In genomic region chr11:84794496-84795113, GRCm38 (mm10) we compare ENCODE assay signal across 8 mouse cellular contexts. TPM values are rescaled to one million over a fixed set of nuclear protein-coding genes. Genes with fewer than 3 reads are reported as not detected.
A peak's percentile ranks its signal among the peaks of the same experiment; 100 is the strongest.
DNase-seq lines count a peak whose midpoint lies in the region; ATAC-seq and TF ChIP-seq lines count a peak whose summit lies in the region.

No protein-coding gene starts in this region.

- H3K36me3 ChIP-seq in hindbrain, embryonic 10.5 days, result no peaks in the 10 kb centered on the region
- no peaks in the 10 kb centered on the region for H3K36me3 ChIP-seq in lung, postnatal 0 days (ENCODE audit: insufficient read depth, low read length)

- 14% methylated on average over 17 of the region's 17 CpGs for WGBS in hindbrain, embryonic 10.5 days
- 9% methylated on average over 17 of the region's 17 CpGs for WGBS in lung, postnatal 0 days

- no peak overlapping the region for H3K9ac ChIP-seq in lung, postnatal 0 days (replicated peaks; ENCODE audit: low read depth)

- peaks cover 33% of the 10 kb centered on the region for H3K4me1 ChIP-seq in hindbrain, embryonic 10.5 days (replicated peaks)
- no peaks in the 10 kb centered on the region for H3K4me1 ChIP-seq in lung, postnatal 0 days (ENCODE audit: insufficient read depth, low read depth, low read length)

- DNase-seq in MEL-GATA-1-ER (ENCODE audit: extremely low read depth, low read depth), result peak; percentile 44
- DNase-seq in cerebellum, adult 8-10 months, result peak; percentile 82
- peak; percentile 73 for DNase-seq in forelimb bud, embryonic 11.5 days (ENCODE audit: low read depth, low spot score)
- peak; percentile 87 for DNase-seq in hindbrain, embryonic 10.5 days (ENCODE audit: low spot score)
- peak; percentile 57 for DNase-seq in layer of hippocampus, adult 9-10 months (ENCODE audit: low spot score)
- DNase-seq in lung, postnatal 0 days (ENCODE audit: low spot score), result peak; percentile 64
- DNase-seq in retina, postnatal 1 day, result peak; percentile 87
- DNase-seq in urinary bladder, postnatal 14 days (ENCODE audit: low spot score), result peak; percentile 51

- peak overlapping the region; percentile 51; the same call in 1 of the 2 replicates for H3K27ac ChIP-seq in hindbrain, embryonic 10.5 days
- no peak overlapping the region for H3K27ac ChIP-seq in lung, postnatal 0 days (ENCODE audit: low read length)

- H3K27me3 ChIP-seq in hindbrain, embryonic 10.5 days (ENCODE audit: insufficient read depth, poor library complexity, severe bottlenecking), result peaks cover 38% of the 10 kb centered on the region
- H3K27me3 ChIP-seq in lung, postnatal 0 days (replicated peaks; ENCODE audit: insufficient read depth, low read length), result no peaks in the 10 kb centered on the region; the same call in 1 of the 2 replicates

- TF ChIP-seq EP300 in lung, postnatal 0 days (IDR thresholded peaks at IDR 0.05), result no peak

- 0 out of 2 replicates have a peak, but pooled peaks cover 5% of the 10 kb centered on the region for H3K9me3 ChIP-seq in hindbrain, embryonic 10.5 days
- no peaks in the 10 kb centered on the region for H3K9me3 ChIP-seq in lung, postnatal 0 days (ENCODE audit: low read length)

- H3K4me3 ChIP-seq in hindbrain, embryonic 10.5 days, result 0 out of 2 replicates have a peak overlapping the region, but pooled peaks have one; percentile 3
- no peak overlapping the region for H3K4me3 ChIP-seq in lung, postnatal 0 days (ENCODE audit: low read depth, low read length)

- ATAC-seq in lung, postnatal 0 days, result peak; percentile 50

- H3K4me2 ChIP-seq in lung, postnatal 0 days (replicated peaks; ENCODE audit: low read depth, low read length), result no peak overlapping the region

- TF ChIP-seq CTCF in lung, postnatal 0 days (IDR thresholded peaks at IDR 0.05), result peak; percentile 97

RNA-seq across cellular contexts. Expression of gene Mrm1, which starts 24.7 kb away (rescaled TPM):
- 12.2 and 13.9 TPM in 2 replicates for polyA plus RNA-seq in hindbrain, embryonic 10.5 days (2016; fragmentation: Nextera tagmentation; extraction: Ambion mirVana)
- polyA plus RNA-seq in lung, postnatal 0 days (2015; fragmentation: Nextera tagmentation; extraction: Ambion mirVana), result 5.3 and 6.5 TPM in 2 replicates

RNA-seq across cellular contexts. Expression of gene Dhrs11, which starts 34.2 kb away (rescaled TPM):
- 13.1 and 15.1 TPM in 2 replicates for polyA plus RNA-seq in hindbrain, embryonic 10.5 days (2016; fragmentation: Nextera tagmentation; extraction: Ambion mirVana)
- polyA plus RNA-seq in lung, postnatal 0 days (2015; fragmentation: Nextera tagmentation; extraction: Ambion mirVana), result 9.1 and 9.3 TPM in 2 replicates
